Mouse (Mus musculus) liver, postnatal 0 days (tissue): ENCODE measurements at regions not wholly inside any gene's neighbourhood (a gene's known extent, or its start where the extent isn't known, plus 50 kb on each side); places are given as distances from the start of the nearest gene placed in this dataset.

Experiments used
- ATAC-seq: fragments of 200-750 bp; cut with Nextera tagmentation; 2 replicates; pipeline ENCODE4 v1.8.0; 2017; ENCODE audit warnings: mild to moderate bottlenecking, moderate library complexity
- DNase-seq: peaks from one replicate; pipeline ENCODE4 v3.0.0-alpha.2; 2016
- H3K27ac ChIP-seq: fragments of 300-500 bp; sonication (generic); 2 replicates; pipeline ENCODE4 v1.5.1; 2014; ENCODE audit warnings: antibody characterized with exemption, moderate library complexity, mild to moderate bottlenecking, low read depth
- H3K27me3 ChIP-seq: fragments of 300-500 bp; sonication (generic); 2 replicates; pipeline ENCODE4 v1.6.1; 2014; ENCODE audit warnings: low read length, control low read depth, mixed read lengths; ENCODE audit not compliant: insufficient read depth
- H3K36me3 ChIP-seq: fragments of 300-500 bp; sonication (generic); replicated peaks from 2 replicates; pipeline ENCODE4 v1.6.1; 2014; ENCODE audit warnings: mild to moderate bottlenecking, control low read depth, low read length, moderate library complexity, mixed read lengths; ENCODE audit not compliant: insufficient read depth
- H3K4me1 ChIP-seq: fragments of 300-500 bp; sonication (generic); 2 replicates; pipeline ENCODE4 v1.6.1; 2014; ENCODE audit warnings: antibody characterized with exemption, mild to moderate bottlenecking, control low read depth; ENCODE audit not compliant: insufficient read depth
- H3K4me2 ChIP-seq: fragments of 300-500 bp; sonication (generic); 2 replicates; pipeline ENCODE4 v1.6.1; 2014; ENCODE audit warnings: low read depth, mild to moderate bottlenecking, low read length, moderate library complexity, mixed read lengths
- H3K4me3 ChIP-seq: fragments of 300-500 bp; sonication (generic); 2 replicates; pipeline ENCODE4 v1.5.1; 2014; ENCODE audit warnings: low read depth, low read length
- H3K9ac ChIP-seq: fragments of 300-500 bp; sonication (generic); replicated peaks from 2 replicates; pipeline ENCODE4 v1.6.1; 2014; ENCODE audit warnings: mild to moderate bottlenecking, moderate library complexity
- H3K9me3 ChIP-seq: fragments of 300-500 bp; sonication (generic); 2 replicates; pipeline ENCODE4 v1.6.1; 2016; ENCODE audit warnings: mild to moderate bottlenecking, control low read depth, low read length, mixed read lengths
- CTCF ChIP-seq: sonication (generic); IDR thresholded peaks from 2 replicates; pipeline ENCODE4 v1.5.1; 2016; ENCODE audit warnings: antibody characterized with exemption, low read depth
- EP300 ChIP-seq: IDR thresholded peaks from 2 replicates; pipeline ENCODE4 v1.6.1; 2016; ENCODE audit warnings: antibody characterized with exemption, low read depth, mild to moderate bottlenecking
- WGBS: fragments of 180-500 bp; shearing (Covaris S2); extraction: QIAGEN DNeasy Blood & Tissue Kit; methylation state at CpG from one replicate; pipeline ENCODE4 v1.1.7; 2014; ENCODE audit not compliant: insufficient replicate concordance; 5-methylcytosine and 5-hydroxymethylcytosine counted together

GRCm38 (mm10) chr7:36091132-36091531 lies 288.3 kb upstream of the Zfp507 start:
- Histone ChIP-seq H3K27ac (no peak overlapping the region), H3K27me3 (no peaks in the 10 kb centered on the region), H3K36me3 (no peaks in the 10 kb centered on the region), H3K9ac (no peak overlapping the region), H3K4me1 (no peaks in the 10 kb centered on the region), H3K9me3 (no peaks in the 10 kb centered on the region), H3K4me3 (no peak overlapping the region), H3K4me2 (no peak overlapping the region)
- TF ChIP-seq EP300 (no peak), CTCF (no peak)
- 72% methylated on average over 9 of the region's 9 CpGs for WGBS
- no peak for ATAC-seq
- no peak for DNase-seq

- H3K4me3 ChIP-seq: no peak overlapping the region
- H3K36me3 ChIP-seq: no peaks in the 10 kb centered on the region
- no peak overlapping the region for H3K27ac ChIP-seq
- no peak for DNase-seq
- ATAC-seq: no peak
- no peaks in the 10 kb centered on the region for H3K4me1 ChIP-seq
- H3K4me2 ChIP-seq: no peak overlapping the region
- H3K9ac ChIP-seq: no peak overlapping the region
- no peak for TF ChIP-seq EP300
- no peak for TF ChIP-seq CTCF
- no peaks in the 10 kb centered on the region for H3K27me3 ChIP-seq
- no peaks in the 10 kb centered on the region for H3K9me3 ChIP-seq
- 47% methylated on average over 22 of the region's 22 CpGs for WGBS
Measured at GRCm38 (mm10) chr7:36090291-36091123, 287.7 kb upstream of the Zfp507 start.

- ATAC-seq (no peak), DNase-seq (no peak)
- Histone ChIP-seq H3K4me2 (no peak overlapping the region), H3K4me1 (no peaks in the 10 kb centered on the region), H3K4me3 (no peak overlapping the region), H3K9me3 (no peaks in the 10 kb centered on the region), H3K9ac (no peak overlapping the region), H3K27me3 (no peaks in the 10 kb centered on the region), H3K27ac (no peak overlapping the region), H3K36me3 (no peaks in the 10 kb centered on the region)
- TF ChIP-seq CTCF: no peak
- no peak for TF ChIP-seq EP300
- WGBS: 73% methylated on average over 6 of the region's 6 CpGs
Measured at GRCm38 (mm10) chr7:36087598-36087997, 284.8 kb upstream of the Zfp507 start.

DNA sequence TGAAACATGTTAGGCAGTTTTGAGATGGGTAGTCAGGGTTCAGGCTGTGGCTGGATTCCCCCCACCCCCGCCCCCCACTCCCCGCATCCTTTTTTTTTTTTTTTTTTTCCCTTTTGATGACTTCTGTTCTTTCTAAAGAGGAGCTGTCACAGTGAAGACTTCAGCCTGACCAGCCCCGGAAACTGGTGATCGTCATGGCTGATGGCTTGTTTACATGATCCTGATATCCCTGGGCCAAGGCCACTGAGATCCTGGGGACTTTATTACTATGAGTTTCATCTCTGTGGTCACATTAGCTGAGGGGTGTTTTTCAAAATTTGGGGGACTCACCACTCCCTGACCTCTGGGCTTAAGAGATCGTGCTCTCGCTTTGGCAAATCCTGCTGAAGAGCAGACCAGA lies 275.9 kb upstream of the Zfp507 start:
- Histone ChIP-seq H3K9me3 (no peaks in the 10 kb centered on the region; the same call in 1 of the 2 replicates), H3K4me1 (no peaks in the 10 kb centered on the region), H3K4me3 (no peak overlapping the region), H3K4me2 (no peak overlapping the region), H3K27me3 (no peaks in the 10 kb centered on the region), H3K9ac (no peak overlapping the region), H3K27ac (no peak overlapping the region), H3K36me3 (no peaks in the 10 kb centered on the region)
- ATAC-seq (no peak), DNase-seq (no peak)
- WGBS: 40% methylated on average over 6 of the region's 6 CpGs
- TF ChIP-seq CTCF (no peak), EP300 (no peak)

- Histone ChIP-seq H3K27me3 (no peaks in the 10 kb centered on the region), H3K36me3 (no peaks in the 10 kb centered on the region), H3K9ac (no peak overlapping the region), H3K4me3 (no peak overlapping the region), H3K4me1 (no peaks in the 10 kb centered on the region), H3K27ac (no peak overlapping the region), H3K9me3 (no peaks in the 10 kb centered on the region; the same call in 1 of the 2 replicates), H3K4me2 (no peak overlapping the region)
- DNase-seq (no peak), ATAC-seq (no peak)
- no peak for TF ChIP-seq CTCF
- no peak for TF ChIP-seq EP300
- WGBS: 59% methylated on average over 11 of the region's 11 CpGs
Measured at GRCm38 (mm10) chr7:36078089-36078654, 275.4 kb upstream of the Zfp507 start.

GRCm38 (mm10) chr7:36077271-36077670 lies 274.5 kb upstream of the Zfp507 start:
- Histone ChIP-seq H3K4me1 (no peaks in the 10 kb centered on the region), H3K27ac (no peak overlapping the region), H3K9me3 (no peaks in the 10 kb centered on the region; the same call in 1 of the 2 replicates), H3K9ac (no peak overlapping the region), H3K4me2 (no peak overlapping the region), H3K4me3 (no peak overlapping the region), H3K27me3 (no peaks in the 10 kb centered on the region), H3K36me3 (no peaks in the 10 kb centered on the region)
- 55% methylated on average over 2 of the region's 2 CpGs for WGBS
- ATAC-seq (no peak), DNase-seq (no peak)
- no peak for TF ChIP-seq EP300
- TF ChIP-seq CTCF: no peak
